Mouse (Mus musculus): ENCODE measurements at regions not wholly inside any gene's neighbourhood (a gene's known extent, or its start where the extent isn't known, plus 50 kb on each side); places are given as distances from the start of the nearest gene placed in this dataset.

GRCm38 (mm10) chr15:60982576-60982975 is 59.8 kb upstream of the A1bg start:
- no peaks in the 10 kb centered on the region for H3K27me3 ChIP-seq (replicated peaks)
- no peaks in the 10 kb centered on the region for H3K36me3 ChIP-seq (replicated peaks; ENCODE audit: low read length)
- no peaks in the 10 kb centered on the region for H3K9me3 ChIP-seq
- no peak overlapping the region for H3K4me3 ChIP-seq (replicated peaks)
- TF ChIP-seq FLI1 (IDR thresholded peaks at IDR 0.05; ENCODE audit: low read length) (no peak), GATA1 (IDR thresholded peaks at IDR 0.05; ENCODE audit: borderline replicate concordance, low read length) (no peak)
- no peaks in the 10 kb centered on the region for H3K4me1 ChIP-seq

Measured in megakaryocyte, embryonic 14.5 days (primary cell).